Mouse (Mus musculus): Measurements from ENCODE around the gene Hint1.
A peak's percentile ranks its signal among the peaks of the same experiment; 100 is the strongest.

The Hint1 gene

DNA sequence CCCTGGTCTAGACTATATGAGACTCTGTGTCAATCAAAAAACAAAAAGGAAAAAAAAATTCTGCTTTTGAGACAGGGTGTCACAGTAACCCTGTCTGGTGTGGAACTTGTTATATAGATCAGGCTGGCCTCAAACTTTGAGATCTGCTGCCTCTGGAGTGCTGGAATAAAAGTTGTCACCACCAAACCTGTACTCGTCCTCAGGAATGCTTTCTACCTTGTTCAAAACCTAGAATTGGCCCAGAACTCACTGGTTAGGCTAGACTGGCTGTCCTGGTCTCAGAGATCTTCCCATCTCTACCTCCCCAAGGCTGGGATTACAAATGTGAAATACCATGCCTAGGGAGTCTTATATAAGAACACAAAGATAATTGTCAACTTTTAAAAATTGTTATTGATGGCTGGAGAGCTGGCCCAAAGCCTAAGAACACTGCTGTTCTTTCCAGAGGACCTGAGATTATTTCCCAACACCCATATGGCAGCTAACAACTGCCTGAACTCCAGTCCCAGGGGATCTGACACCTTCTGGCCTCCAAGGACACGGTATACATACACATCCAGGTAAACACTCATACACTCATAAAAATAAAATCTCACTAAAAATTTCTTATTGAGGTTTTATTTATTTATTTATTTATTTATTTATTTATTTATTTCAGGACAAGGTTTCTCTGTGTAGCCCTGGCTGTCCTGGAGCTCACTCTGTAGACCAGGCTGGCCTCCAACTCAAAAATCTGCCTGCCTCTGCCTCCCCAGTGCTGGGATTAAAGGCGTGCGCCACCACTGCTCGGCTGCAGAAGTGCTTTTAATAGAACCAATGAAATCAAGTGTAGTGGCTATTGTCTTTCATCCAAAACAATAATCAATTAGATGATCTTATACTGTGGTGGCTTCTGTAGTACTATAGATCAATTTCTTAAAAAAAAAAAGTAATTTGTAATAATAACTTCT is 4.4 kb upstream of the Hint1 start:
- peak; percentile 91 for DNase-seq

DNA sequence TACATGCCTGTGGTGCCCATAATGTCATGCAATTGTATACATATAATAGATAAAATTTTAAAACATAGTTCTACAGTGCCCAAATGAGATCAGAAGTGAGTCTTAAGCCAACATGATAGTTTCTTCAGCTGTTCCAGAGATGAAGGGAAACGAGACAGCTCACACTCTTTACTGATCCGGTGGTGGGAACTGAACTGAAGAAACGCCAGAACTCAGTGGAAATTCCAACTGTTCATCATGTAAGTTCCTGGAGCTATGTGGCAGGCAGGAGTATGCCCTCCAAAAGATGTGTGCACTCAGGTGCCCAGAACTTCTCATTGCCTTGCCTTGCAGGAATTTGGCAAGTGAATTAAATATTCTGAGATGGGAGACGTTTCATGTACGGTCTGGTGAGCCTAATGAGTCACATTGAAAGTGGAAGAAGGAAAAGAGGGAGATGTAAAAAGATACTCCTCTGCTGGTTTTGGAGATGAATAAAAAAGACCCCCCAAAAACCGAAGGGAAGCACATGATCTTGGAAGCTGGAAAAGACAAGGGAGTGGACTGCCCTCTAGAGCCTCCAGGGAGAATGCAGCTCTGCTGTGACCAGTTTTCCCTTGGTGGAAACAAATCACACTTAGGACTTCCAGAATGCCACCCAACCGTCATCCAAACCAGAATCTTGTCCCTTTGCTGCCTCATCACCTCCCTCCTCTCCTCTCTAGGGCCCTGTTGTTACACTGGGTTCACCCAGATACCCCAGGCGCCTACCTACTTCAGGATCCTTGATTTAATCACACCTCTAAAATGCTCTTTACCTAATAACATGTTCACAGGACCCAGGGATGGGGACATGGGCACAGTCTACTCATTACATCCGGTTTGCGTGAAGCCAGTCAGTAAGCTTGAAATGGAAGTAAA is 3.3 kb upstream of the Hint1 start:
- DNase-seq, result peak; percentile 95

DNA sequence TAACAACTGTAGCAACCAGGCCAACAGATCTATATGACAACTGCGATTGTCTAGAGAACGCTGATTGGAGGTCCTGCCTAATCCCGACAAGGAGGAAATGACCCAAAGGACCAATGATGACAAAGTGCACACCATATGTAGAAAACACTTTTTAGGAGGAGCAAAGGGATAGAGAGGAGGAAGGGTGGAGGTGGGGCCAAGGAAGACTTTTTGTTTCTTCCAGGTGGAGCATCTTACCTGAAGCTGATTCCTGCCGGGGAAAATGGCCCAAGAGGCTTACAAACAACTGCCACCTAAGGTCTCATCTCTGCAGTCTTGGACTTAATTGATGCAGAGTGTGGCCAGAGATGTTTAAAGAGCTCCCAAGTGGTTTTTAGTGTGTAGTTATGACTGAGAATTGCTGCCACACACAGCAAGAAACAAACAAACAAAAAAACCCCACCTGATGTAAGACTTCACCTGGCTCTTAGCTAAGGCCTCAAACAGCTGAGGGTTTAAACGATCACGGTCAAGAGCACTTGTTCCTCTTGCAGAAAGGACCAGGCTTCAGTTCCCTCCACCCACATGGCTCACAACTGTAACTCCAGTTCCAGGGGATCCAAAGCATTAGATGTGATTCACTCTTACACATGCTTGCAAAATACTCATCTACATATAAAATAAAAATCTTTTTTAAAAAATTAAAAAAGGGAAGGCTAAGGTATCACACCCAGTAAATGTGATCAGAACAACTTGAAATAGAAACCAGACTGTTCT is 675 bp upstream of the Hint1 start:
- peak; percentile 79 for DNase-seq

DNA sequence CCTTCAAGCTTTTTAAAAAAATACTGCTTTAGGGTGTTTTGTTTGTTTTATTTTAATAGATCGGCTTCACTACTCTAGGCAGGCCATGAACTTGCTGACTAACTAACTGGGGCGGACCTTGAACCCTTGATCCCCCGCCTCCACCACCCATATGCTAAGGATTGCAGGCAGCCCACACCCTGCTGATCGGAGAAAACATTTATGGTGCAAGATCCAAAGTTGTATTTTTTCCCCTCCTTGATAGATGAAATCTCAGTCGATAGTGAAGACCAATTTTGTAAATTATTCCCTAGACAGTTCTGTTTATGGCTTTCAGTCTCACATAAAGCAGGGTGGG is 834 bp downstream of the Hint1 start:
- DNase-seq, result no peak

DNA sequence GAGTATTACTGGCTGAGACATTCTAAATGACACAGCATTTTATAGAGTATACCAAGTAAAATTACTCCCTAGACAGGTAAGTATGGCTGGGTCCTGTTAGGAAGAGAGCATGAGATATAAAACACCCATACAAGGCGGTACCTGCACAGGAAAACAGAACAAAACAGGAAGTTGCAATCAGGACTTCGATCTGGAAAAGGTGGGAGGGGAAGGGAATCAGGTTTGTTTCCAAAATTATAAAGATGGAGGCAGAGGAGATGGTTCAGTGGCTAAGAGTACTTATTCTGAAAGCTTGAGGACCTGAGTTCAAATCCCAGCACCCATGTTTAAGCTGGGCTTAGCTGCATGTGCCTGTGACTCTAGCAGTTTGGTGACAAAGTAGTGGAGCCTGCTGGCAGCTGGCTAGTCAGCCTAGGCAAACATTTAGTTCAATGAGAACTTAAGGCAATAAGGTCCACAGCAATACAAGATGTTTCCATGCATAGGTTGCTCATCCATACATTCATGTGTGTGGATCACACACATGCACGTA is 1.8 kb downstream of the Hint1 start:
- DNase-seq, result peak; percentile 85

DNA sequence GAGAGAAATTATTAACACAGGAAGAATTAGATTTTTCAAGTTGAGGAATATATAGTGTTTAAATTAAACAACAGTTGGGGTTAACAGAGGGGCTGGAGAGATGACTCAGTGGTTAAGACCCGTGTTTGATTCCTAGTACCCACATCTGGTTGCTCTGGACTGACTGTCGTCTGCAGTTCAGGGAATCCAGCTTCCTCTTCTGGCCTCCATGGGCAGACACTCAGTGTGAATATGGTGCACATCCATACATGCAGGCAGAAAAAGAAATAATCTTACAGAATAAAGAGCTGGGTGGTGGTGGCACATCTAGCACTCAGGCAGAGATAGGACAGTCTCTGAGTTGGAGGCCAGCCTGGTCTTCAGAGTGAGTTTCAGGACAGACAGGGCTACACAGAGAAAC is 2.3 kb downstream of the Hint1 start:
- peak; percentile 83 for DNase-seq

DNA sequence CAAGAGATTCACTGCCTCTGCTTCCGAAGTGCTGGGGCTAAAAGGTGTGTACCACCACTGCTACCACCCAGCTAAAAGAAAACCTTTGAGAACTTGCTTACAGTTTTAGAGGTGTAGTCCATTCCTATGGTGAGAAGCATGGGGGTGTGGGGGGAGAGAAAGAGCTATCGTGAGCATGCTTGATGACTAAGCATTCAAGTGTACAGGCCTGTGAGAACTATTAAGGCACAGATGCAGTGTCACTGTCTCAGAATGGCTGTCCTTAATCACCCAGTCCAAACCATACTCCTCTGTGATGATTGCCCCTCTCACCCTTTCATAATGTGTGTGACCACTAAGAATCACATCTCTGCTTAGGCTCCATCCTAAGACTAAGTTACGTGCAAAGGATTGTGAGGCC is 3.1 kb downstream of the Hint1 start:
- DNase-seq, result no peak

DNA sequence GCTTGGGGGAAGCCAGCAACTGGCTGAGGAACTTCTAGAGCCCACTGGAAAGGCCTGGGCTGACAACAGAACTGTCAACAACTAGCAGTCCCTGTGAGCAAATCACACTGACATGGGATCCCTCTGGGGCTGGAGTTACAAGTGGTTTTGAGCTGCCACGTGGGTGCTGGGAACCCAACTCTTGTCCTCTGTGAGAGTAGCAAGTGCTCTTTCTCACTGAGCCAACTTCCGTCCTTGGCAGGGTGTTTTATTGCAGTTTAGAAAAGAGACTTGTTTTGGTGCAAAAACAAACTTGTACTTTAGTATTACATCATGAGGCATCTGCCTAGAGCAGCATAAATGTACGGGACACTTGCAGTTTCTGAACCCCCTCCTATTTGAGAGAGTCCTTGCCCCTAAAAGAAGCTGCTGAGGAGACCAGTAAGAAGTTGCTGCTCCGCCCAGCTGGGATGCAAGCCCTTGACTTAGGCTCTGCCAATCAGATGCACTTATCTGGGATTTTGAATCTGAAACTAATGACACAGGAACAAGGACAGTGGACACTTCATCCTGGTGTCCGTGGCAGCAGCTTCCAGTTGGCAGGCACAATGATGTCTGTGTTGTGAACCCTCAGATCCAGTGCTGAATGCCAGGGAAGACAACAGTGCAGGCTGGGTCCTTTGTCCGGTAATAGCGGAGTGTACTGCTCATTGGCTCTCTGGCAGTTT is 5.8 kb downstream of the Hint1 start:
- DNase-seq, result peak; percentile 94

DNA sequence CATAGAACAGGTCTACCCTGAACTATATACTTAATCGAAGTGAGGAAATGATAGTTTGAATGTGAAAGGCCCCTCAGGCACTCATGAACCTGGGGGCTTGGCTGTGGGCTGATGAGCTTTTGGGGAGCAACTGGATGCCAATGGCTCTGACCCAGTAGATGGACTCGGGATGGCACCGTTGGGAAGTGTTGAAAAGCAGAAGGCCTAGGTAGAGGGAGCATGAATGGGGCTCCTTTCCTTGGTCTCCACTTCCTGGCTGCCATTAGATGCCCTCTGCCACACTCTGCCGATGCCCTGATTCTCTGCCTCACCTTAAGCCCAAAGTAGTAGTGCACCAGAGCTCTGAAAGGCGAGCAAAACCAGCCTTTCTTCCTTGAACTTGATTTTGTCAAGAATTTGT is 9.8 kb downstream of the Hint1 start:
- peak; percentile 92 for DNase-seq

DNA sequence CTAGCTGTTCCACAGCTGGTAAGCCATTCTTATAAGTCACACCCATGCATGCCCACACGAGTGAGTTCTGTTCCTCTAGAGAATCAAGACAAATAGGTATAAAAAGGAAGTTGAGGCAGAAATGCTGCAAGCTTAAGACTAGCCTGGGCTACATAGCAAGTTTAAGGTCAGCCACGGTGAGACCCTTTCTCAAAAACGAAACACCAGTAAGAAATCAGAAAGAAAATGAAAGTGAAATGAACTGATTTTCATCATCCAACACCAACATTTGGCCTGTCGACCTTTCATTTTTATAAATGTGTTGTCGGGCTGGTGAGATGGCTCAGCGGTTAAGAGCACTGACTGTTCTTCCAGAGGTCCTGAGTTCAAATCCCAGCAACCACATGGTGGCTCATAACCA is 12.7 kb downstream of the Hint1 start:
- DNase-seq, result no peak

DNA sequence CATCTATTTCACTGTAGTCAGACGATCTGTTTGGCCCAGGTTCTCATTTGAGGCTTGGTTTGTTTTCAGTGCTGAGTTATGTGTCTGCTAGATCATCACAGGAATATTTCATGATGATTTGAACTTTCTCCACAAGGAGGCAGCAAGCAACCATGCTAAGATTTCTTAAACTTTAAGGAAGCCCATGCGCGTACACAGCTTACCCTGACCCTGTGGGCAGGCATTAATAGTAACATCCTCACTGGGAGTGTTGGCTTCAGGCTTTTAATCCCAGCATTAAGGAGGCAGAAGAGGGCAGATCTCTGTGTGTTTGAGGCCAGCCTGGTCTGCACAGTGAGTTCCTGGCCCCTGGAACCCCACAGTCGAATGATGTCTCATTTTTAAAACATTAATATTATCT is 13.3 kb downstream of the Hint1 start:
- DNase-seq, result peak; percentile 96

DNA sequence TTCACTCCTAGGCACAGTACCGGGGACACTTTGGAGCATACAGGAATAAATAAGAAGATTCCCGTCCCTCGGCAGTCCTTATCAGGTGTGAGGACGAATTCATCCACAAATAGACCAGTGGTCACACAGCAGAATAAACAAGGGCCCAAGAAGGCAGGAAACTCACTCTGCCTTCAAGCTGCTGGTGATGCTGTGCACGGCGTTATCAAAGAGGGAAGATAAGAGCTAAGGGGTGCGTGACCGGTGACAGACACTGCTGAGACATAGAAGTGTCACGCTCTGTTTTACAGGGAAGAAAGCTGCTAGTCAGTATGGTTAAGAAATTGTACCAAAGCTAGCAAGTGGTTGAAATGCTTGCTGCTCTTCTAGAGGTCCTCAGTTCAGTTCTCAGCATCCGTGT is 13.7 kb downstream of the Hint1 start:
- DNase-seq, result peak; percentile 93

DNA sequence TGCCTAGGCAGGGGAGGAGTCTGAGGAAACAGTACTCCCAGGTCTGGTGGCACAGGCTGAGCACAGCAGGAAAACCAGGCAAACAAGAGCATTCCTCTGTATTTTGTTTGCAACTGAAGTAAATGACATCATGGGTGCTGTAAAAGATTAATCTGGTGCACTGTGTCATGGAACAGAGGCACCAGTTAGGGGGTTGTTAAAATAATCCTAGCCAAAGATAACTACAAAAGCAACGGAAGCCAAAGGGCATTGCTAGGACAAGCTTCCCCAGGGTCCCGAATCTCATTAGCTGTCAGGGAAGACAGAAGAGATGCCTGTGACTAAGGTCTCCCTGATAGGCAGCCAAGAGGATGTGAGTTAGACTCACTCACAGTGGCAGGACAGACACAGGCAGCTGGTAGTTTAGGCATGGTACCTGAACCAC is 14.9 kb downstream of the Hint1 start:
- DNase-seq, result peak; percentile 96

DNA sequence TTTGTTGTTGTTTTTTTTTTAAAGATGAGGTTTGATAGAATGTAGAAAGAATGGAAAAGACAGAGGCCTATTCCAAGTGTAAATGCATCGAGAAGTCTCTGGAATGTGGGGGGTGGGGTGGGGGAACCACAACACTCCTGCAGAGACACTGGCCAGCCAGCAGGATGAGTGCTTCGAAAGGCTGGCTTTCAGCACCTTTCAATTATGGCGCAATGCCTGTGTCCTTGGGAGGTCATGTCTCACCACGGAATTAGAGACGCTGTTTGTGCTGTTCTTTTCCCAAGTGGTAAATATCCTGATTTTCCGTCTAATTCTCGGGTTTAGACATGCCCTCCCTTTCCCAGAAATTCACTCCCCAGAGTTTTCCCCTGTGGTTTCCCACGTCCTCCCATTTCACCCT is 16.5 kb downstream of the Hint1 start:
- peak; percentile 97 for DNase-seq

DNA sequence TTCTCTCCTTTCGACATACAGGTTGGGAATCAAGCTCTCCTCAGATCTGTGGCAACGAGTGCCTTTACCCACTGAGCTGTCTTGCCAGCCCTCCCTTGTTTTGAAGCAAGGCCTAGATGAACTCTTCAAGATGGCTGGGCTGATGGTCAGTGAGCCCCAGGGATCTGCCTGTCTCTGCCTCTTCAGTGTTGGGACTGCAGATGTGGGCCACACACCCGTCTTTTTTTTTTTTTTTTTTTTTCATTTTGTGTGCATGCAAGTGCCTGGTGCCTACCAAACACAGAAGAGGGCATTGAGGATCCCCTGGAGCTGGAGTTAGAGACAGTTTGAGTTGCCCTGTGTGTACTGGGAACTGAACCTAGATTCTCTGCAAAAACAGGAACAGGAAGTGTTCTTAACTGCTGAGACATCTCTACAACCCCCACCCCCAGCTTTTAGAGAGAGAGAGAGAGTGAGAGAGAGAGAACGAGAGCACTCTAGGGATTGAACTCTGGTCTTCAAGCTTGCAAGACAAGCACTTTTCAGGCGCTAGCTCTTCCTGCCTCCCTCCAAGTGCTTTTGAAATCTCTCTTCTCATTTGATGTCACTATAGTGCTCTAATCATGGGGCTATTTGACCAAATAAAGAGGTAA is 18.1 kb downstream of the Hint1 start:
- no peak for DNase-seq

DNA sequence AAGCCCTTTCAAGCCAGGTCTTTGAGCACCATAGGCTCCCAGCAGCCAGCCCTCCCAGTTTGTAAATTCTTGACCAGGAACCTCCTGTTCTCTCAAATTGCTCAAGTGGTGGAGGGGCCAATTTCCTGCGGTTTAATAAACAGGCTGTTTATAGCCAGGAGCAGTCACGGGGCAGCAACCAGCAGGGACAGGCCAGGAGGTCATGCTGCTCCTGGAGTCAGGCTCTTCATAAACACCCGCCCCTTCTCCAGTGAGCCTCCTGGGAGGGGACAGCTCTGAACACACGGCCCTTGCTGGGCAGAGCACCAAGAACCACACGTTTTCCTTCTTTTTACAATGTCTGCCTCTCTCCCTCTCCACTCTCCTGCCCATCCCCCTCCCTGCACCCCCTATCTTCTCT is 18.8 kb downstream of the Hint1 start:
- peak; percentile 99 for DNase-seq

DNA sequence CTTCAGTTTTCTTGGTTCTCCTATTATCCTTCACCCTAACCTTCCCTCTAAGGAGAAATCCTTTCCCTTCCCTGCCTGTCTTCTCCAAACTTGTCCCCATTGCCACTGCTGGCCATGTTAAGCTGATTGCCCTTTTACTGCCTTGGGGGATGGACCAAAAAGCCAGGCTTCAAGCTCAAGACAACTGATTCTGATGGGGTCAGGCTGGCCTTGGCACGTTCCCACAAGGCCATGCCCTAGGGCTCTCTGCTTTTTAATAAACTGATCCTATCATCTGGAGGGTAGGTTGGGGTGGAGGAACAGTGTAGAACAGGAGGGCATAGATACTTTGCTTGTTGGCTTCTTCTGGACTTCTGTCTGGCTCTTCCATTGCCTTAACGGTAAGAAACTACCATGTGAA is 19.2 kb downstream of the Hint1 start:
- DNase-seq, result peak; percentile 93

DNA sequence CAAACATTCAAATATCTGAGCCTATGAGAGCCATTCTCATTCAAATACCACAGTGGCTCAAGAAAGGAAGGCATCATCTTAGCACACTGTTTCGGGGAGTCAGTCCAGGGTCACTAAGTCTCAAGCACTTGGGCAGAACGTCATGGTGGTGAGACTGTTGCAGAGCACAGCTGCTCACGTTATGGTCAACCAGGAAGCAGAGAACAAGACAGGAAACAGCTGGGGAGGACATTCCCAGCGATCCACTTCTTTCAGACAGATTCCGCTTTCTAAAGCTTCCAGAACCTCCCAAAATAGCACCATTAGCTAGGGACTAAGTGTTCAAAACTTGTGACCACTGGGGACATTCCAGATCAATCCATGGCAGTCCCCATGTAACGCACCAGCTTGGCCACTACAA is 21.7 kb downstream of the Hint1 start:
- DNase-seq, result peak; percentile 97

DNA sequence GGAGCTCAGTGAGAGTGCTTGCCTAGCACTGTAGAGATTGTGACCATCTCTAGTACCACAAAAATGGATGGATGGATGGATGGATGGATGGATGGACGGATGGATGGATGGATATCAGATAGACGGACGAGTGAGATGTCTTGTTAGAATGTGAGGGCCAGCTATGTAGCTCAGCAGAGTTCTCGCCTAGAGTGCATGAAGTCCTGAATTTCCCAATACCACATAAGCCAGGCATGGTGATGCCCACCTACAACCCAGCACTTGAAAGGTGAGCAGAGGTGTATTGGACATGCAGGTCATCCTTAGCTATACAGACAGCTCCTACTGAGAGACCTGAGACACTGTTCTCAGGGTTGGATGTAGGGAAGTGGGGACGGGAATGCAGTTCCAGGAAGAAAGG is 25.2 kb downstream of the Hint1 start:
- peak; percentile 78 for DNase-seq

DNA sequence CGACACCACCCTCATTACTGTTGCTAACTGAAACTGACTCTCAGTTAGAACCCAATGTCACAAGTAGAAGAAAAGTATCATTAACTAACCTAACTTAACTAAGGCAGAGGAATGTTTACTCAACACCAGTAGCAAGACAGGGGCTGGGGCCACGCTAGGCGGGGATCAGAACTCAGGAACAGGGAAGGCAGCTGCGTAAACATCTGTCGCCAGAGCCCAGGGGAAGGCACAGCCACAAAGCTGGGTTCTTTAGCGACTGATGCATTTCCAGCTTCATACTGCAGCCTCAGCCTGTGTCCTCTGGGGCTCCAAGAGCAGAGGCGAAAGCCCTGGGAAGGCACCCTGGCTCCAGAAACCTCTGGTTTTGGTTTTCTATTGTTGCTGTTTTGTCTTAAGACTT is 25.9 kb downstream of the Hint1 start:
- peak; percentile 86 for DNase-seq

DNA sequence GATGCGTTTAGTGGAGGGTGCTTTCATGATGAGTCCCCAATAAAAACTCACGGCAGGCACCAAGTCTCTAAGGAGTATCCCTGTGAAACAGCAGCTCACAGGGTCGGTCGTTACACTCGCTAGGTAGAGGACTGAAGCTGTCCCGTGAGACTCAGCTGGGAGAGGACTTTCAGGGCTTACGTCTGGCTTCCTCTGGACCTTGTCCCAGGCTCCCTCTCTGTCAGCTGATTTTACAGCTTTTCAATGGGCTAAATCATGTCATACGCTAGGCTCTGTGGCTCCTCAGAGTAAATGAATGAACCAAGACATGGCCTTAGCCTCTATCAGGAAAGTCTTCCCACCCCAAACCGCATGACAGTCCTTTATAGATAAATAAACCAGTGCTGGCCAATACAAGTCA is 28.4 kb downstream of the Hint1 start:
- peak; percentile 90 for DNase-seq

DNA sequence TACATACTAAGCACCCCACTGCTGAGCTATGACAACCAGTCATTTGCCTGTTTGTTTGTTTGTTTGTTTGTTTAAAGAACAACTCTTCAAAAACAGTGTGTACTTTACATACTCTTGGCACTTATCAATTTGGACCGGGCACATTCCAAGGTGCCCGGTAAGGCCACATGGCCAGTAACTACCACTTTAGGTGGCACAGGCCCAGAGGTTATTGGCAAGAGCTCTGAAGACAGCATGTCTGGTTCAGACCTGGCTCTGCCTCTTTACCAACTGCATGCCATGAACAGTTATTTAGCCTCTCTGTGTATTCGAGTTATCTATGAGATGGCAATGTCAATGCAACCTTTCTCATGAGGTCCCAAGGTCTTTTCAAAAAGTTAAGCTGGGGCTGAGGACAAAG is 30.5 kb downstream of the Hint1 start:
- peak; percentile 91 for DNase-seq
